ENCODE assay signal across 25 mouse cellular contexts in genomic region chr17:10589604-10590003, GRCm38 (mm10).
DNase-seq lines count a peak whose midpoint lies in the region; ATAC-seq and TF ChIP-seq lines count a peak whose summit lies in the region.
"Had no signal": no experiment of that assay in that cellular context is flagged by ENCODE, and none has a peak within 500 bp of the region (broad histone marks: within the 10 kb centered on the region; RNA-seq: fewer than 3 reads in every experiment).

No protein-coding gene starts in this region.

- ATAC-seq in forebrain, embryonic 13.5 days, result peak; percentile 58; the same call in 1 of the 2 replicates
- no peak for ATAC-seq in forebrain, embryonic 12.5 days (ENCODE audit: low FRiP score)
- no peak for ATAC-seq in kidney, postnatal 0 days (replicated peaks; ENCODE audit: low FRiP score, low read depth)
- no peak for ATAC-seq in kidney, embryonic 14.5 days (ENCODE audit: low FRiP score, low TSS enrichment)
- ATAC-seq: intestine, postnatal 0 days had no signal

- H3K36me3 ChIP-seq in forebrain, embryonic 13.5 days (ENCODE audit: poor library complexity, severe bottlenecking), result no peaks in the 10 kb centered on the region
- H3K36me3 ChIP-seq in forebrain, embryonic 12.5 days (replicated peaks), result no peaks in the 10 kb centered on the region
- no peaks in the 10 kb centered on the region for H3K36me3 ChIP-seq in kidney, postnatal 0 days (ENCODE audit: insufficient read depth, low read length)
- H3K36me3 ChIP-seq in kidney, embryonic 14.5 days (ENCODE audit: control insufficient read depth, insufficient read depth, low read length), result no peaks in the 10 kb centered on the region
- H3K36me3 ChIP-seq: heart, embryonic 12.5 days; midbrain, embryonic 12.5 days had no signal

- 51% methylated on average over 7 of the region's 7 CpGs for WGBS in forebrain, embryonic 13.5 days
- 69% methylated on average over 7 of the region's 7 CpGs for WGBS in forebrain, embryonic 12.5 days
- 32% methylated on average over 7 of the region's 7 CpGs for WGBS in kidney, postnatal 0 days
- WGBS in kidney, embryonic 14.5 days, result 53% methylated on average over 7 of the region's 7 CpGs

- H3K27ac ChIP-seq in forebrain, embryonic 13.5 days, result no peak overlapping the region
- H3K27ac ChIP-seq in forebrain, embryonic 12.5 days, result no peak overlapping the region
- no peak overlapping the region for H3K27ac ChIP-seq in kidney, postnatal 0 days
- H3K27ac ChIP-seq in kidney, embryonic 14.5 days (ENCODE audit: low read depth, low read length), result no peak overlapping the region
- H3K27ac ChIP-seq: hindbrain, embryonic 14.5 days; liver, embryonic 14.5 days; midbrain, embryonic 12.5 days had no signal

- H3K9ac ChIP-seq in forebrain, embryonic 13.5 days, result no peak overlapping the region
- H3K9ac ChIP-seq in forebrain, embryonic 12.5 days, result no peak overlapping the region
- H3K9ac ChIP-seq in kidney, postnatal 0 days (ENCODE audit: low read depth, low read length), result no peak overlapping the region
- no peak overlapping the region for H3K9ac ChIP-seq in kidney, embryonic 14.5 days (ENCODE audit: low read depth, low read length)
- H3K9ac ChIP-seq: heart, embryonic 12.5 days; hindbrain, embryonic 14.5 days; liver, embryonic 14.5 days; midbrain, embryonic 12.5 days had no signal

- DNase-seq in kidney, postnatal 0 days (ENCODE audit: low spot score), result peak; percentile 21
- peak; percentile 24 for DNase-seq in Muller cell, postnatal 12 days (ENCODE audit: inconsistent ontology term)
- DNase-seq in retina, embryonic 14.5 days (ENCODE audit: low spot score), result peak; percentile 11
- DNase-seq in heart, adult 8-10 months (ENCODE audit: low spot score), result no peak
- DNase-seq: adrenal gland, postnatal 10 days; cerebellum, adult 11-12 months; cerebellum, postnatal 10 days; gastrocnemius, postnatal 14 days; layer of hippocampus, adult 9-11 months; liver; lung, adult 2 months; lung, postnatal 4 days; right cerebral cortex, postnatal 25 days; thymus, postnatal 14 days had no signal

- no peak overlapping the region for H3K4me2 ChIP-seq in forebrain, embryonic 13.5 days
- H3K4me2 ChIP-seq in forebrain, embryonic 12.5 days, result no peak overlapping the region
- H3K4me2 ChIP-seq in kidney, postnatal 0 days (ENCODE audit: low read length), result no peak overlapping the region
- H3K4me2 ChIP-seq in kidney, embryonic 14.5 days (replicated peaks; ENCODE audit: low read depth, low read length), result no peak overlapping the region
- H3K4me2 ChIP-seq: heart, embryonic 12.5 days; hindbrain, embryonic 14.5 days; midbrain, embryonic 12.5 days had no signal

- no peak for TF ChIP-seq CTCF in kidney, postnatal 0 days (IDR thresholded peaks at IDR 0.05; ENCODE audit: low read depth)

- H3K4me1 ChIP-seq in forebrain, embryonic 13.5 days, result peaks cover 3% of the 10 kb centered on the region; the same call in 1 of the 2 replicates
- H3K4me1 ChIP-seq in forebrain, embryonic 12.5 days, result no peaks in the 10 kb centered on the region
- no peaks in the 10 kb centered on the region for H3K4me1 ChIP-seq in kidney, postnatal 0 days (replicated peaks; ENCODE audit: insufficient read depth, low read length)
- H3K4me1 ChIP-seq in kidney, embryonic 14.5 days (ENCODE audit: control insufficient read depth, insufficient read depth, low read length), result no peaks in the 10 kb centered on the region
- H3K4me1 ChIP-seq: heart, embryonic 12.5 days; midbrain, embryonic 12.5 days had no signal

- H3K27me3 ChIP-seq in forebrain, embryonic 13.5 days, result no peaks in the 10 kb centered on the region
- H3K27me3 ChIP-seq in forebrain, embryonic 12.5 days, result no peaks in the 10 kb centered on the region
- H3K27me3 ChIP-seq in kidney, postnatal 0 days (ENCODE audit: insufficient read depth, low read length), result no peaks in the 10 kb centered on the region
- H3K27me3 ChIP-seq in kidney, embryonic 14.5 days (ENCODE audit: control insufficient read depth, insufficient read depth, low read length), result no peaks in the 10 kb centered on the region
- H3K27me3 ChIP-seq: CH12.LX; heart, embryonic 12.5 days; megakaryocyte, embryonic 14.5 days; midbrain, embryonic 12.5 days had no signal

- no peaks in the 10 kb centered on the region for H3K9me3 ChIP-seq in forebrain, embryonic 13.5 days (replicated peaks)
- H3K9me3 ChIP-seq in forebrain, embryonic 12.5 days, result no peaks in the 10 kb centered on the region
- no peaks in the 10 kb centered on the region for H3K9me3 ChIP-seq in kidney, postnatal 0 days (replicated peaks; ENCODE audit: low read length)
- no peaks in the 10 kb centered on the region for H3K9me3 ChIP-seq in kidney, embryonic 14.5 days (ENCODE audit: control insufficient read depth, low read length)
- H3K9me3 ChIP-seq: heart, embryonic 12.5 days; midbrain, embryonic 12.5 days had no signal

- no peak overlapping the region for H3K4me3 ChIP-seq in forebrain, embryonic 13.5 days
- H3K4me3 ChIP-seq in forebrain, embryonic 12.5 days (replicated peaks), result no peak overlapping the region
- H3K4me3 ChIP-seq in kidney, postnatal 0 days (replicated peaks; ENCODE audit: low read depth, low read length), result no peak overlapping the region
- no peak overlapping the region for H3K4me3 ChIP-seq in kidney, embryonic 14.5 days (ENCODE audit: low read length)
- H3K4me3 ChIP-seq: erythroblast, embryonic 14.5 days; heart, embryonic 12.5 days; megakaryocyte, embryonic 14.5 days; midbrain, embryonic 12.5 days had no signal
